Mouse (Mus musculus): Measurements from ENCODE around the gene Reep1.

DNA sequence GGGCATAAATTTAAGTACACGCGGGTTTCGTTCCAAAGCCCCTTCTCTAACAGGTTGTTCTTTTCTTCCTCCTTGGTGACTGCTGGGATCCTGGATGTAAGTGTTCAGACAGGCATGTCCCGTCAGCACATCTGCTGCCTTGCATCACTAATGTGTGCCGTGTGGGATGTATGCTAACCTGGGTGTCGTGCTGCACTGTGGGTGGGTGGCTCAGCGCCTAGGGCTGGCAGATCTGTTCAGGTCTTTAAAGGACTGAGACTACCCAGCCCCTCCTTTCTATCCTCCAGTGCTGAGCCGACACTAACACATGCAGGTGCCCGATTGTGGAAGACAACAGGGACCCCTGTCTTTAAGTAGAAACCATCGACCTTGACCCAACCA is 94.3 kb downstream of the Reep1 start:
- TF ChIP-seq CTCF (IDR thresholded peaks at IDR 0.05) (no peak), EP300 (IDR thresholded peaks at IDR 0.05) (no peak)

Measured in lung, postnatal 0 days (tissue).